Mouse (Mus musculus): ENCODE measurements around the gene Il24.

- no peak for TF ChIP-seq CTCF (IDR thresholded peaks at IDR 0.05; ENCODE audit: extremely low read depth, insufficient read depth, insufficient read length, insufficient replicate concordance)
- TF ChIP-seq POLR2A (IDR thresholded peaks at IDR 0.05; ENCODE audit: low read depth, low read length): no peak
These were observed 6.2 kb upstream of the Il24 start for GRCm38 (mm10) chr1:130893329-130894040.

Data from spleen, adult 2 months (tissue).